11 mouse cellular contexts compared by ENCODE assay signal in the genomic region with DNA sequence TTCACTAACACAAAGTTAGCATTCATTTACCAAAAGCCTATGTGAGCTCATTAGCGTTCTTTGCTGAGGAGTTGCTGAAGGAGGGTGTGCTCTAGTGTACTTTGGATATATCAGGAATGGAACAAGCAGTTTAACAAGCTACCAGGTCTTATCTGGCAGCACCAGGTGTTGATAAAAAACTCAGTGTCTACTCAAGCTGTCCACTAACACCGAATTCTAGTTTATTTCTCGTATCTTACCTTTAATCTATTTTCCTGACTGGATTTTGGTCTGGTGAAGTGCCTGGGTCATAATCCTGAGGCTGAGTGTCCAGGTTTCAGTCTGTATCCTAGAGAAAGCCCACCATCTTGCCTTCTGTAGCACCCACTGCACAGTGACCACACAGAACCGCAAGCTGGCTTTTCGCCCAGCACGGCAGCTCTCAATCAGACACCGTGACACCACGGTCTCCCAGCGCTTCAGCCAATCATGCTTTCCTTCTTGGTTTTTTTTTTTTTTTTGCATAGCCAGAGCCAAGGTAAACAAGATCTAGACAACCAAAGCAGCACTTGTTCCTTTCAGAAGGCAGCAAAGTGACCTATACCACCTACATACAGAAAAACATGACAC. TPM values are rescaled to one million over a fixed set of nuclear protein-coding genes. Genes with fewer than 3 reads are reported as not detected.
DNase-seq lines count a peak whose midpoint lies in the region; ATAC-seq lines count a peak whose summit lies in the region.
"Had no signal": no experiment of that assay in that cellular context is flagged by ENCODE, and none has a peak within 500 bp of the region (broad histone marks: within the 10 kb centered on the region; RNA-seq: fewer than 3 reads in every experiment).

No protein-coding gene starts in this region.

- ATAC-seq in erythroid progenitor cell, adult 5-6 weeks (replicated peaks; ENCODE audit: low FRiP score, poor library complexity, severe bottlenecking): peak; percentile 89
- ATAC-seq in liver, embryonic 11.5 days (replicated peaks; ENCODE audit: low FRiP score): peak; percentile 91

- H3K4me3 ChIP-seq in liver, embryonic 11.5 days (ENCODE audit: low read depth, low read length): peak overlapping the region; percentile 21; the same call in 1 of the 2 replicates
- H3K4me3 ChIP-seq: forebrain, embryonic 10.5 days had no signal

- H3K27me3 ChIP-seq in liver, embryonic 11.5 days (replicated peaks; ENCODE audit: control insufficient read depth, insufficient read depth, low read length): no peaks in the 10 kb centered on the region

- peak overlapping the region; percentile 58 for H3K4me2 ChIP-seq in liver, embryonic 11.5 days
- H3K4me2 ChIP-seq: midbrain, embryonic 11.5 days had no signal

- 51% methylated on average over 9 of the region's 9 CpGs for WGBS in liver, embryonic 11.5 days

- DNase-seq in heart, adult 11 months: peak; percentile 93
- no peak for DNase-seq in heart, adult 9 months (ENCODE audit: low spot score in 2 of 2)
- no peak for DNase-seq in liver, embryonic 11.5 days (ENCODE audit: low spot score)
- DNase-seq in spleen, postnatal 10 days (ENCODE audit: low spot score in 2 of 2): peak; percentile 60 to 81
- no peak for DNase-seq in cerebellum, adult 8-10 months
- no peak for DNase-seq in retina, postnatal 1 day
- no peak for DNase-seq in gastrocnemius, postnatal 4 days (ENCODE audit: low spot score in 2 of 2)

- H3K9me3 ChIP-seq in liver, embryonic 11.5 days (ENCODE audit: control insufficient read depth, low read length): no peaks in the 10 kb centered on the region
- H3K9me3 ChIP-seq: forebrain, embryonic 10.5 days had no signal

- peak overlapping the region; percentile 87 for H3K27ac ChIP-seq in liver, embryonic 11.5 days (ENCODE audit: low read depth, low read length)
- H3K27ac ChIP-seq: forebrain, embryonic 10.5 days had no signal

- peaks cover 42% of the 10 kb centered on the region for H3K36me3 ChIP-seq in liver, embryonic 11.5 days (ENCODE audit: control insufficient read depth, insufficient read depth, low read length)

- peaks cover 35% of the 10 kb centered on the region for H3K4me1 ChIP-seq in liver, embryonic 11.5 days (replicated peaks; ENCODE audit: control insufficient read depth, insufficient read depth, low read length)
- H3K4me1 ChIP-seq: forebrain, embryonic 10.5 days had no signal

- H3K9ac ChIP-seq in liver, embryonic 11.5 days (ENCODE audit: low read depth, low read length): peak overlapping the region; percentile 31

RNA-seq across cellular contexts. Expression of gene Csnk1d, which starts 10.6 kb away (rescaled TPM):
- 7.6 and 27.7 TPM in 2 replicates for total RNA-seq in erythroid progenitor cell, adult 5-6 weeks (2015; ENCODE audit: low replicate concordance)
- total RNA-seq in erythroid progenitor cell, adult 5-6 weeks (2017; ENCODE audit: low replicate concordance): 17.3 and 26.2 TPM in 2 replicates
- polyA plus RNA-seq in liver, embryonic 11.5 days (2014; fragmentation: Nextera tagmentation; extraction: Ambion mirVana): 62.2 and 66.5 TPM in 2 replicates
- 100 to 1,000 TPM in 1 of 2 experiments, 10 to 100 TPM in 1; 85.4 to 111 TPM for total RNA-seq in gastrocnemius, postnatal 4 days (2021)

RNA-seq across cellular contexts. Expression of gene Slc16a3, which starts 32.3 kb away (rescaled TPM):
- total RNA-seq in erythroid progenitor cell, adult 5-6 weeks (2015; ENCODE audit: low replicate concordance): 4.7 and 5.4 TPM in 2 replicates
- 0.98 and 3.3 TPM in 2 replicates for total RNA-seq in erythroid progenitor cell, adult 5-6 weeks (2017; ENCODE audit: low replicate concordance)
- polyA plus RNA-seq in liver, embryonic 11.5 days (2014; fragmentation: Nextera tagmentation; extraction: Ambion mirVana): 257 and 272 TPM in 2 replicates
- total RNA-seq in gastrocnemius, postnatal 4 days (2021): 100 to 1,000 TPM; 151 to 160 TPM

RNA-seq across cellular contexts. Expression of gene Ccdc57, which starts 47.9 kb away (rescaled TPM):
- total RNA-seq in erythroid progenitor cell, adult 5-6 weeks (2015; ENCODE audit: low replicate concordance): 6.7 and 11.2 TPM in 2 replicates
- total RNA-seq in erythroid progenitor cell, adult 5-6 weeks (2017; ENCODE audit: low replicate concordance): 12.1 and 13.5 TPM in 2 replicates
- polyA plus RNA-seq in liver, embryonic 11.5 days (2014; fragmentation: Nextera tagmentation; extraction: Ambion mirVana): 4.2 and 4.7 TPM in 2 replicates
- total RNA-seq in gastrocnemius, postnatal 4 days (2021): 1 to 10 TPM; 6.2 TPM

RNA-seq across cellular contexts. Expression of gene Cd7, which starts 58.7 kb away (rescaled TPM):
- 4.0 and 13.0 TPM in 2 replicates for total RNA-seq in erythroid progenitor cell, adult 5-6 weeks (2015; ENCODE audit: low replicate concordance)
- total RNA-seq in erythroid progenitor cell, adult 5-6 weeks (2017; ENCODE audit: low replicate concordance): 1.2 TPM in 1 of 2 replicates, not detected in the other
- 0.18 TPM in 2 replicates for polyA plus RNA-seq in liver, embryonic 11.5 days (2014; fragmentation: Nextera tagmentation; extraction: Ambion mirVana)
- not detected for total RNA-seq in gastrocnemius, postnatal 4 days (2021)
- total RNA-seq: layer of hippocampus, adult 18-20 months had no signal
- polyA plus RNA-seq: forebrain, embryonic 10.5 days; midbrain, embryonic 11.5 days had no signal

Comparison
In these comparisons a context has a peak if more than half of its experiments do, and no peak if none do; other contexts are left out.
1. DNase-seq: peak in heart, adult 11 months (single experiment) and spleen, postnatal 10 days (2 of 2); none in heart, adult 9 months (0 of 2), liver, embryonic 11.5 days (single experiment), cerebellum, adult 8-10 months (single experiment), retina, postnatal 1 day (single experiment) and gastrocnemius, postnatal 4 days (0 of 2).
2. RNA of gene Slc16a3, which starts 32.3 kb away (total RNA-seq): 151 to 160 TPM in gastrocnemius, postnatal 4 days; 0.98 to 5.4 TPM in erythroid progenitor cell, adult 5-6 weeks; every median in the first group is over 10 times any median in the second.